Mouse (Mus musculus) CH12.LX (cell line): ENCODE measurements around the gene Hoxc5. TPM values are rescaled to one million over a fixed set of nuclear protein-coding genes. Genes with fewer than 3 reads are reported as not detected.

ENCODE experiments used
- DNase-seq: peaks from one replicate; pipeline ENCODE4 v3.0.0-alpha.2; 2013; ENCODE audit errors: extremely low read depth
- H3K27ac ChIP-seq: 2 replicates; pipeline ENCODE4 v1.5.1; 2012; ENCODE audit warnings: low read depth, mild to moderate bottlenecking, control low read depth, moderate library complexity; ENCODE audit not compliant: insufficient read depth
- H3K27me3 ChIP-seq: replicated peaks from 2 replicates; pipeline ENCODE3; 2012; ENCODE audit warnings: inconsistent platforms
- H3K36me3 ChIP-seq, 2 experiments: replicated peaks in 1 of 2; 2 replicates each; pipeline versions ENCODE3 to v1.6.1; 2012; ENCODE audit warnings: inconsistent platforms in 1 of 2, low read length in 1 of 2, mild to moderate bottlenecking in 1 of 2, mixed read lengths in 1 of 2, moderate library complexity in 1 of 2; ENCODE audit not compliant: control insufficient read depth in 1 of 2, insufficient read depth in 1 of 2
- H3K4me1 ChIP-seq, 2 experiments: 2 replicates each; pipeline ENCODE4 v1.6.1; 2012; ENCODE audit warnings: inconsistent platforms in 1 of 2, moderate library complexity in 1 of 2; ENCODE audit not compliant: insufficient read depth in 2 of 2, control insufficient read depth in 1 of 2
- H3K4me2 ChIP-seq: 2 replicates; pipeline ENCODE4 v1.6.1; 2012; ENCODE audit warnings: low read depth, mild to moderate bottlenecking, control low read depth; ENCODE audit not compliant: poor library complexity, insufficient read depth, severe bottlenecking
- H3K4me3 ChIP-seq, 3 experiments: fragments of 150-350 bp in 1 of 3; sonication (generic) in 1 of 3; replicated peaks in 1 of 3; 2 replicates each; pipeline versions ENCODE3 to v1.5.1; 2011 to 2012; ENCODE audit warnings: low read depth in 2 of 3, low read length in 2 of 3, mild to moderate bottlenecking in 2 of 3, moderate library complexity in 2 of 3, control low read depth in 1 of 3, improper control_type of control experiment in 1 of 3, inconsistent platforms in 1 of 3, mixed read lengths in 1 of 3; ENCODE audit not compliant: poor library complexity in 1 of 3
- H3K79me2 ChIP-seq: replicated peaks from 2 replicates; pipeline ENCODE4 v1.6.1; 2012; ENCODE audit warnings: mild to moderate bottlenecking, moderate library complexity; ENCODE audit not compliant: control insufficient read depth, poor library complexity, insufficient read depth, severe bottlenecking; ENCODE audit errors: extremely low read depth
- H3K9ac ChIP-seq: 2 replicates; pipeline ENCODE4 v1.6.1; 2012; ENCODE audit warnings: low read depth, mild to moderate bottlenecking, control low read depth, moderate library complexity; ENCODE audit not compliant: insufficient read depth
- H3K9me3 ChIP-seq: replicated peaks from 2 replicates; pipeline ENCODE3; 2012; ENCODE audit warnings: low read length, inconsistent platforms, mixed read lengths
- BHLHE40 ChIP-seq: IDR thresholded peaks from 2 replicates; pipeline ENCODE4 v1.6.1; 2011; ENCODE audit warnings: mild to moderate bottlenecking, low read depth, low read length, improper control_type of control experiment
- CHD1 ChIP-seq: IDR thresholded peaks from 2 replicates; pipeline ENCODE4 v1.6.1; 2012; ENCODE audit warnings: low read depth, low read length, improper control_type of control experiment, inconsistent platforms
- CHD2 ChIP-seq: IDR thresholded peaks from 2 replicates; pipeline ENCODE4 v1.6.1; 2011; ENCODE audit warnings: low read length, improper control_type of control experiment
- CTCF ChIP-seq, 2 experiments: IDR thresholded peaks in 1 of 2; conservative IDR thresholded peaks in 1 of 2; 2 replicates each; pipeline ENCODE4 v1.5.1; 2011 to 2012; ENCODE audit warnings: low read depth in 2 of 2, low read length in 2 of 2, improper control_type of control experiment in 1 of 2, inconsistent platforms in 1 of 2, mild to moderate bottlenecking in 1 of 2, moderate library complexity in 1 of 2
- E2F4 ChIP-seq: IDR thresholded peaks from 2 replicates; pipeline ENCODE4 v1.6.1; 2011; ENCODE audit warnings: low read depth, low read length, improper control_type of control experiment; ENCODE audit not compliant: insufficient replicate concordance
- ELF1 ChIP-seq: IDR thresholded peaks from 2 replicates; pipeline ENCODE4 v1.6.1; 2014; ENCODE audit warnings: low read depth, mild to moderate bottlenecking, inconsistent platforms, low read length, improper control_type of control experiment
- EP300 ChIP-seq: IDR thresholded peaks from 2 replicates; pipeline ENCODE4 v1.6.1; 2011; ENCODE audit warnings: low read length, improper control_type of control experiment
- IRF4 ChIP-seq: IDR thresholded peaks from 2 replicates; pipeline ENCODE4 v1.6.1; 2014; ENCODE audit warnings: low read depth, mild to moderate bottlenecking, inconsistent platforms, low read length, improper control_type of control experiment
- MAX ChIP-seq: IDR thresholded peaks from 2 replicates; pipeline ENCODE4 v1.6.1; 2011; ENCODE audit warnings: low read length, improper control_type of control experiment
- MXI1 ChIP-seq: IDR thresholded peaks from 2 replicates; pipeline ENCODE4 v1.6.1; 2011; ENCODE audit warnings: mild to moderate bottlenecking, low read depth, low read length, improper control_type of control experiment
- NRF1 ChIP-seq: IDR thresholded peaks from 2 replicates; pipeline ENCODE4 v1.6.1; 2014; ENCODE audit warnings: low read depth, mild to moderate bottlenecking, inconsistent platforms, low read length, improper control_type of control experiment, moderate library complexity
- PAX5 ChIP-seq: IDR thresholded peaks from 2 replicates; pipeline ENCODE4 v1.6.1; 2012; ENCODE audit warnings: low read length, inconsistent platforms, mixed read lengths
- POLR2A ChIP-seq: IDR thresholded peaks from 2 replicates; pipeline ENCODE4 v1.6.1; 2011; ENCODE audit warnings: low read depth, mild to moderate bottlenecking, improper control_type of control experiment, low read length
- POLR2AphosphoS2 ChIP-seq: IDR thresholded peaks from 2 replicates; pipeline ENCODE4 v1.6.1; 2011; ENCODE audit warnings: low read depth, low read length, improper control_type of control experiment
- RAD21 ChIP-seq: IDR thresholded peaks from 2 replicates; pipeline ENCODE4 v1.6.1; 2011; ENCODE audit warnings: low read depth, mild to moderate bottlenecking, low read length, improper control_type of control experiment, moderate library complexity
- RCOR1 ChIP-seq: conservative IDR thresholded peaks from 2 replicates; pipeline ENCODE4 v1.6.1; 2012; ENCODE audit warnings: low read depth, mild to moderate bottlenecking, inconsistent platforms, low read length, improper control_type of control experiment
- SIN3A ChIP-seq: IDR thresholded peaks from 2 replicates; pipeline ENCODE4 v1.6.1; 2012; ENCODE audit warnings: low read length, improper control_type of control experiment, inconsistent platforms
- SMC3 ChIP-seq: IDR thresholded peaks from 2 replicates; pipeline ENCODE4 v1.6.1; 2011; ENCODE audit warnings: low read depth, low read length, improper control_type of control experiment
- TBP ChIP-seq: conservative IDR thresholded peaks from 2 replicates; pipeline ENCODE4 v1.6.1; 2011; ENCODE audit warnings: low read depth, low read length, improper control_type of control experiment
- USF1 ChIP-seq: IDR thresholded peaks from 2 replicates; pipeline ENCODE4 v1.6.1; 2014; ENCODE audit warnings: low read depth, mild to moderate bottlenecking, inconsistent platforms, low read length, improper control_type of control experiment
- ZKSCAN1 ChIP-seq: IDR thresholded peaks from 2 replicates; pipeline ENCODE4 v1.6.1; 2012; ENCODE audit warnings: low read depth, inconsistent platforms, low read length, improper control_type of control experiment, borderline replicate concordance
- dilution Hi-C: fragments of 300-500 bp; cut with MboI; formaldehyde crosslinking; loops from 2 replicates; pipeline ENCODE4 v1.14.3; 2020; ENCODE audit warnings: low sequenced_read_pairs; ENCODE audit not compliant: extremely low pct_unique_long_range_greater_than_20kb, extremely low pct_ligation_motif_present
- in situ Hi-C: fragments of 300-500 bp; cut with MboI; formaldehyde crosslinking; loops from 3 replicates; pipeline ENCODE4 v1.14.3; 2019; ENCODE audit warnings: low sequenced_read_pairs, low pct_ligation_motif_present, low pct_unique_long_range_greater_than_20kb, mixed read lengths
- polyA plus RNA-seq: library from polyadenylated mRNA; unstranded; fragments of >175 nt; gene quantifications from 2 replicates; pipeline ENCODE4 v1.2.1, GENCODE M21; 2012; ENCODE audit warnings: low read depth; ENCODE audit not compliant: insufficient read length
- total RNA-seq, 2 experiments: library from RNA; depleted of rRNA; stranded (reverse); fragments of 300-350 nt in 1 of 2; fragments of >200 nt in 1 of 2; gene quantifications; 2 replicates each; pipeline ENCODE4 v1.2.3; 2012 to 2014

Gene Hoxc5
- total and polyA plus RNA-seq, 3 experiments, result 0.15 to 0.16 TPM; not detected in 1

GRCm38 (mm10) chr15:103041613-103042012, 74.4 kb downstream of the Hoxc5 start:
- Histone ChIP-seq H3K27ac (no peak overlapping the region), H3K27me3 (no peaks in the 10 kb centered on the region), H3K4me2 (no peak overlapping the region), H3K36me3 (peaks cover 0 to 49% of the 10 kb centered on the region in 2 experiments), H3K9ac (no peak overlapping the region), H3K4me3 (no peak overlapping the region), H3K9me3 (no peaks in the 10 kb centered on the region), H3K79me2 (peaks cover 2% of the 10 kb centered on the region; the same call in 1 of the 2 replicates), H3K4me1 (peaks cover 0 to 45% of the 10 kb centered on the region in 2 experiments; a peak in 2 of 4 replicates)
- dilution Hi-C loops, result no loop called here
- no peak for TF ChIP-seq RAD21
- TF ChIP-seq ZKSCAN1, result no peak
- TF ChIP-seq POLR2AphosphoS2, result no peak
- no peak for TF ChIP-seq SIN3A
- TF ChIP-seq RCOR1, result no peak
- TF ChIP-seq SMC3, result no peak
- TF ChIP-seq MAX, result no peak
- no peak for TF ChIP-seq E2F4
- no peak for TF ChIP-seq CTCF (conservative IDR thresholded peaks at IDR 0.05 in 1 of 2, IDR thresholded peaks at IDR 0.05 in 1 of 2; ENCODE audit: low read depth in 2 of 2, low read length in 2 of 2)
- no peak for TF ChIP-seq MXI1
- TF ChIP-seq TBP, result no peak
- TF ChIP-seq POLR2A, result no peak
- no peak for TF ChIP-seq CHD2
- no peak for TF ChIP-seq EP300
- no peak for TF ChIP-seq IRF4
- TF ChIP-seq USF1, result no peak
- TF ChIP-seq PAX5, result no peak
- TF ChIP-seq ELF1, result no peak
- TF ChIP-seq BHLHE40, result no peak
- TF ChIP-seq NRF1, result no peak
- DNase-seq, result no peak
- in situ Hi-C loops, result no loop called here

- no peak for DNase-seq
- H3K4me3 ChIP-seq, result no peak overlapping the region
- dilution Hi-C loops (no loop called here), in situ Hi-C loops (no loop called here)
- no peaks in the 10 kb centered on the region for H3K9me3 ChIP-seq
- no peak for TF ChIP-seq POLR2AphosphoS2
- no peak for TF ChIP-seq CHD1
- TF ChIP-seq SIN3A, result no peak
- TF ChIP-seq CTCF (conservative IDR thresholded peaks at IDR 0.05 in 1 of 2, IDR thresholded peaks at IDR 0.05 in 1 of 2; ENCODE audit: low read depth in 2 of 2, low read length in 2 of 2), result no peak
- TF ChIP-seq USF1, result no peak
- H3K9ac ChIP-seq, result no peak overlapping the region
- peaks cover 0 to 44% of the 10 kb centered on the region in 2 experiments for H3K36me3 ChIP-seq
- no peak overlapping the region for H3K4me2 ChIP-seq
- no peaks in the 10 kb centered on the region for H3K27me3 ChIP-seq
- no peak overlapping the region for H3K27ac ChIP-seq
- H3K79me2 ChIP-seq, result no peaks in the 10 kb centered on the region
- peaks cover 0 to 39% of the 10 kb centered on the region in 2 experiments; a peak in 2 of 4 replicates for H3K4me1 ChIP-seq
Measured at GRCm38 (mm10) chr15:103042209-103042608, 75.0 kb downstream of the Hoxc5 start.
